Mouse (Mus musculus) MEL-GATA-1-ER (cell line): ENCODE data around the gene Cuedc1.

Experiments used
- DNase-seq: peaks from one replicate; pipeline ENCODE4 v3.0.0-alpha.2; 2012; ENCODE audit warnings: low read depth; ENCODE audit errors: extremely low read depth

Gene Cuedc1

GRCm38 (mm10) chr11:88098021-88098729 lies at the start of gene Cuedc1:
Cuedc1 (plus strand) TSS chr11:88098058.
- DNase-seq = no peak

DNA sequence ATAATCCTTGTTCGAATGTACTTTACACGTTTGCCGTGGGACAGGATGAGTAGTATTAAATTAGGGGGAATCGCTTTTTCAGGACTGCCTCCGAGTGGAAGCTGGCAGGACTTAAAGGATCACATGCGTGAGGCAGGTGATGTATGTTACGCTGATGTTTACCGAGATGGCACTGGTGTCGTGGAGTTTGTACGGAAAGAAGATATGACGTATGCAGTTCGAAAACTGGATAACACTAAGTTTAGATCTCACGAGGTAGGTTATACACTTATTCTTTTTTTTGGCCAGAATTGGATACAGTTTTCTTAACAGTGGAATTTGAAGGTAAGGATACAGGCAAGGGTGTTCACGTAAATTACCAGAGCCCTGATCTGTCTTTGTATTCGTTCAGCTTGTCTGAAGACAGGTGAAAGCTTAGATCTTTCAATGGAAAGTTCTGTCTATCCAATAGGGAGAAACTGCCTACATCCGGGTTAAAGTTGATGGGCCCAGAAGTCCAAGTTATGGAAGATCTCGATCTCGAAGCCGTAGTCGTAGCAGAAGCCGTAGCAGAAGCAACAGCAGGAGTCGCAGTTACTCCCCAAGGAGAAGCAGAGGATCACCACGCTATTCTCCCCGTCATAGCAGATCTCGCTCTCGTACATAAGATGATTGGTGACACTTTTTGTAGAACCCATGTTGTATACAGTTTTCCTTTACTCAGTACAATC lies 48.7 kb upstream of the Cuedc1 start:
- DNase-seq = no peak

- no peak for DNase-seq
Observed at GRCm38 (mm10) chr11:88049732-88050131, 48.1 kb upstream of the Cuedc1 start.

DNA sequence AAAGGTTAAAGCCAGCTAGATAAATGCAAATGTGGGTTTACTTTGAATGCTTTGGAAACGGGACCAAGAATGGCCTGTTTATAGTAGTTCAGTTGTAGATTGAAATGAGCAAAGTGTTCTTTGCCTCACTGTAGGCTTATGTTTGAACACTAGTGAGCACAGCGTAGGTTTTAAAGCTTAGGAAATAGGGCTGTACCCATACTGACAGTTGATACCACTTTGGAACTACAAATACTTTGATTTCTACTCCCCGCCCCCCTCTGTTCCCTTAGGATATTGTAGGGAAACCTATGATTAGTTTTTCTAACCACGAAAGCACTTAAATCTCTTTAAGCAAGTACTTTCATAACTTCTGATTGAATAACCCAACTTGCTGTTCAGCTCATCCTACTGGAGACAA lies 45.2 kb upstream of the Cuedc1 start:
- no peak for DNase-seq

- DNase-seq = no peak
Observed at GRCm38 (mm10) chr11:88053821-88054220, 44.0 kb upstream of the Cuedc1 start.

GRCm38 (mm10) chr11:88054589-88054988 lies 43.3 kb upstream of the Cuedc1 start:
- no peak for DNase-seq

DNA sequence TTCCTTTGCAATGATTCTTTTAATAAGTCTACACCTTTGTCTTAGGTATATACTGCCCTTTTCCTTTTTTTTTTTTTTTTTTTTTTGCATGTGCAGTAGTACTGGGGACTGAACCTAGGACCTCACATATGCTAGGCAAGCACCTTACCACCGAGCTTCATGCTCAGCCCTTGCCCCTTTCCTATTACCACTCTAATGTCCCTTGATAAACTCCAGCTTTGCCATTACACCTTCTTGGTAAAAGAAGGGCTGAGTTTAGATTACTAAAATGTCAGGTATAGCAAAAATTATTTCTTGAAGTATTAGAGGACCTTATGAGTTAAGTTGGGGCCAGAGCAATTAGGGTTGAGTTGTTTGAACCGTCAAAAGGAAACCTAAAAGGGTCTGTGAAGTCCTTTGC lies 42.1 kb upstream of the Cuedc1 start:
- DNase-seq = no peak

DNA sequence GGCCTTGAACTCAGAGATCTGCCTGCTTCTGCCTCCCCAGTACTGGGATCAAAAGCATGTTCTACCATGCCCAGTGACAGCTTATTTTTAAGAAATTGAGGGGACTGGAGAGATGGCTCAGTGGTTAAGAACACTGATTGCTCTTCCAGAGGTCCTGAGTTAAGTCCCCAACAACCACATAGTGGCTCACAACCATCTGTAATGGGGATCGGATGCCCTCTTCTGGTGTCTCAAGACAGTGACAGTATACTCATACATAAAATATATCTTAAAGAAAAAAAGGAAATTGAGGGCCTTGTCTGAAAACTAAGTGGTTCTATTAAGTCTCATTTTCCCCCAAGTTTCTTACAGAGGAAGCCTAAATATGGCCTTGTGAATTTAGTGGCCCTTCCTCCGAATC lies 40.1 kb upstream of the Cuedc1 start:
- no peak for DNase-seq

DNA sequence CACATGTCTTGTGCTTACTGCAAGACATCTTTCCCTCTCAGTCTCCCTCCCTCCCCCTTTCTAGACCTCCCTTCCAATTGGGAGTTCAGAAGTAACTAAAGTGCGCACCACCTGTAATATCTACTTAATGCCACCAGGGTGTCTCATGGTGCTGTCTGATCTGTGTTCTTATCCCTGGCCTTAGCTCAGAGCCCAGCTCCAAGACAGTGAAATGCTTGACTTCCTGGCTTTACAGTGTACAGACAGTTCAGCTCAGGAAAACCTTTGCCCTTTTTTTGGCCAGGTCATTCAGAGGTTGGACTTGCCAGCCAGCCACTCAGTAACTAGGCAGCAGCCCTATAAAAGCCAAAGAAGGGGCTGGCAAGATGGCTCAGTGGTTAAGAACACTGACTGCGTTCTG lies 38.7 kb upstream of the Cuedc1 start:
- no peak for DNase-seq

GRCm38 (mm10) chr11:88061892-88062625 lies 35.8 kb upstream of the Cuedc1 start:
- no peak for DNase-seq

GRCm38 (mm10) chr11:88065732-88066131 lies 32.1 kb upstream of the Cuedc1 start:
- DNase-seq = no peak

GRCm38 (mm10) chr11:88067191-88067585 lies 30.7 kb upstream of the Cuedc1 start:
- DNase-seq = no peak

- DNase-seq = no peak
Observed at GRCm38 (mm10) chr11:88067586-88068410, 30.1 kb upstream of the Cuedc1 start, which contains the start of gene Vezf1. Vezf1 (plus strand) TSS chr11:88068279.

GRCm38 (mm10) chr11:88068411-88069245 lies 29.2 kb upstream of the Cuedc1 start:
- DNase-seq = no peak

DNA sequence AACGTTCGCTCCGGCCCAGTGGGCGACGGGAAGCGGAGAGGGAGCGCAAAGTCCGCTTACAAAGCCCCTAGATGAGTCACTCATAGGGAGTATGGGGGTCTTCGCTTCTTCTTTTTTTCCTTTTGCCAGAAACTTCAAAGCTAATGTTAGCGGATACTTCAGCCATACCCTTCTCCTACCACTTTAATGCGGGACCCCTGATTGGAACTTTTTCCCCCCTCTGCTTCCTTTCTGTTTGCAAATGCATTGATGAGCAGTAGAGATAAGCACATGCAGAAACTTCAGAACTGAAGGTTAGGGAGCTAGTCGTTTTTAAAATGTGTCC lies 28.6 kb upstream of the Cuedc1 start:
- DNase-seq = no peak

DNA sequence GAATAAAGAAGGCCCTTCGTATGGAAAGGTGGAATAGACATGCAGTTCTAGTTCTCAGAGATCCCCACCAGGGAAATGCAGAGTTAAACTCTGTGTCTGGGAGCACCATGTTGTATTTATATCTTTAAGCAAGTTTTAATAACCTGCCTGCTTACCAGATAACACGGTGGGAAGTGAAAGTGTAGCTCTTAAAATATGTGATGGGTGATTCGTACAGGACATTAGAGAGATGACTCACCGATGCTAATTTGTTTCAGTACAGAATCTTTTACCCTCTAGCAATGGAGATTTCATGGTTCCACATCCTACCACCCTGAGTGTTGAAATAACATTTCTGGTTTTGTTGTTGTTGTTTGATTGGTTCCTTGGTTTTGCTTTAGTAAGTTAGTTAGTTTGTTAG lies 27.5 kb upstream of the Cuedc1 start:
- DNase-seq = no peak

GRCm38 (mm10) chr11:88071113-88071512 lies 26.7 kb upstream of the Cuedc1 start:
- DNase-seq = no peak

GRCm38 (mm10) chr11:88073343-88073875 lies 24.4 kb upstream of the Cuedc1 start:
- no peak for DNase-seq

- no peak for DNase-seq
Observed at GRCm38 (mm10) chr11:88075701-88076100, 22.2 kb upstream of the Cuedc1 start.

DNA sequence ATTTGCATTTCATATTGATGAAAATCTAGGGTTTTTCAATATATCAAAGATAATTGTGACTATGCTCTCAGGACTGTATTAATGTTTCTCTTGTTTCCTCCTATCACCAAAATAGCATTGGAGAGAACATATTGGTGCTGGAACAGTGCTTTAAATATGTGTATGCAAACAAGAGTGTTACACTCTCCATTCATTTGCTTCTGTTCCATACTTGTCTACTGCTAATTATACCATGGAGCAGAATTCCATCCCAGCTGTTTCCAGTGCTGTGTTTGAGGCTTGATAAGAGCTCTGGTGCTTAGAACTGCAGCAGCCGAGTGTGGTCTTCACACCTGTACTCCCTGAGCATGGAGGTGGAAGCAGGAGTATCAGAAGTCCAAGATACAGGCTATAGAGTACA lies 21.5 kb upstream of the Cuedc1 start:
- DNase-seq = no peak
